Mouse (Mus musculus): ENCODE results near the gene Rimbp2.

DNA sequence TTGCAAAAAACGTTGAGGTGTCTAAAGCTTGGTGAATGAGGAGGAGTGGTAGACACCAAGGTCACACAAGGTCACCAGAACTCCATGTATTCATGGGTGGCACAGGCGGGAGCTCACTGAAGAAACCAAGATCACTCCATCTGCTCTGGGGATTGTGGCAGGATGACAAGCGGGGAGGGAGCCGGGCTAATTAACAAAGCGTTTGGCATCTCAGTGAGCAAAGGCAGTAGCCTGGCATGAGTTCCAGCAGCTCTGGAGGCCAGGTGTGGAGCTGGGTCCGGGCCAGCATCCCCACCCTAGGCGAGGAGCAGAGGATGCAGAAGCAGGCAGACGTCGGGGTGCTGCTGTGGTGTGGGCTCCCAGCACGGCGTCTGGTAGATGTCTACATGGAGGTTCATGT, 108.3 kb downstream of the Rimbp2 start:
- TF ChIP-seq POLR2A (IDR thresholded peaks at IDR 0.05; ENCODE audit: low read depth, low read length) (no peak), CTCF (IDR thresholded peaks at IDR 0.05; ENCODE audit: extremely low read depth, insufficient read length, insufficient replicate concordance, low read depth, low read length) (no peak)
